Mouse (Mus musculus) heart, embryonic 16.5 days (tissue): ENCODE data around the gene Ms4a6d. TPM values are rescaled to one million over a fixed set of nuclear protein-coding genes. Genes with fewer than 3 reads are reported as not detected.

Experiments
- ATAC-seq: fragments of 200-750 bp; cut with Nextera tagmentation; replicated peaks from 2 replicates; pipeline ENCODE4 v1.8.0; 2017; ENCODE audit warnings: moderate number of reproducible peaks; ENCODE audit not compliant: insufficient read depth, low FRiP score; ENCODE audit errors: extremely low read depth
- H3K27ac ChIP-seq: fragments of 300-500 bp; sonication (generic); 2 replicates; pipeline ENCODE4 v1.5.1; 2014; ENCODE audit warnings: mild to moderate bottlenecking, low read length, control low read depth, moderate library complexity
- H3K27me3 ChIP-seq: fragments of 300-500 bp; sonication (generic); 2 replicates; pipeline ENCODE4 v1.6.1; 2014; ENCODE audit warnings: low read length, mixed read lengths; ENCODE audit not compliant: control insufficient read depth, insufficient read depth
- H3K36me3 ChIP-seq: fragments of 300-500 bp; sonication (generic); 2 replicates; pipeline ENCODE4 v1.6.1; 2014; ENCODE audit not compliant: control insufficient read depth, insufficient read depth
- H3K4me1 ChIP-seq: fragments of 300-500 bp; sonication (generic); 2 replicates; pipeline ENCODE4 v1.6.1; 2014; ENCODE audit warnings: low read length, mixed read lengths; ENCODE audit not compliant: control insufficient read depth, insufficient read depth
- H3K4me2 ChIP-seq: fragments of 300-500 bp; sonication (generic); 2 replicates; pipeline ENCODE4 v1.6.1; 2014; ENCODE audit warnings: low read depth, mild to moderate bottlenecking, control low read depth, low read length
- H3K4me3 ChIP-seq: fragments of 300-500 bp; sonication (generic); 2 replicates; pipeline ENCODE4 v1.5.1; 2014; ENCODE audit warnings: mild to moderate bottlenecking, control low read depth, low read length
- H3K9ac ChIP-seq: fragments of 300-500 bp; sonication (generic); 2 replicates; pipeline ENCODE4 v1.6.1; 2014; ENCODE audit warnings: low read length, control low read depth
- H3K9me3 ChIP-seq: fragments of 300-500 bp; sonication (generic); replicated peaks from 2 replicates; pipeline ENCODE4 v1.6.1; 2016; ENCODE audit warnings: low read length; ENCODE audit not compliant: control insufficient read depth
- WGBS: fragments of 180-500 bp; shearing (Covaris S2); extraction: QIAGEN DNeasy Blood & Tissue Kit; methylation state at CpG from one replicate; pipeline ENCODE4 v1.1.7; 2014; 5-methylcytosine and 5-hydroxymethylcytosine counted together
- polyA plus RNA-seq: library from polyadenylated mRNA; unstranded; fragments of >200 nt; fragmentation: Nextera tagmentation; extraction: Ambion mirVana; gene quantifications from 2 replicates; pipeline ENCODE4 v1.2.1, GENCODE M21; 2015

Gene Ms4a6d
- polyA plus RNA-seq, result 3.6 and 4.0 TPM in 2 replicates

DNA sequence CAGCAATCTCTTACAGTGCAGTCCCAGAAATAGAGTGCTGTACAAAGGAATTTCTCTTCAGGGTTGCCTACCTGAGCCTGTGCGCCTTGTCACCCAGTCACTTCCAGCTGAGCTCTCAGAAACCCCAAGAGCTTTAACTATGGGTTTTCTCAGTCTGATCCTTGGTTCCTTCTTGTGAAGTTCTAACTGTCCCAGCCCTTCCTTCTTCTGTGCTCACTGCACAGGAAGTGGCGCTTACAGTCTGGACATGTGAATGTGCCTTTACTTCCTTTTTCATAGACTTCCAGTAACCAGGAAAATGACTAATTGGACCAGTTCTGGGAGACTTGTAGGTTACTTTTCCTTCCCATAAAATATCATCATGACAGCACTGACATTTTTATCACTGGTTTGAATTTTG, at the start of gene Ms4a6d:
Gene Ms4a6d (minus strand): TSS at position 247 of the 400 bp plus-strand sequence.
- 75% methylated on average over 2 of the region's 2 CpGs for WGBS

GRCm38 (mm10) chr19:11649564-11649963, 44.9 kb upstream of the Ms4a6d start:
- Histone ChIP-seq H3K27ac (no peak overlapping the region), H3K27me3 (no peaks in the 10 kb centered on the region), H3K4me3 (no peak overlapping the region), H3K4me1 (no peaks in the 10 kb centered on the region), H3K9me3 (no peaks in the 10 kb centered on the region), H3K4me2 (no peak overlapping the region), H3K36me3 (no peaks in the 10 kb centered on the region), H3K9ac (no peak overlapping the region)
- ATAC-seq, result no peak
- 67% methylated on average over 4 of the region's 4 CpGs for WGBS

More for the DNA sequence above, at the start of gene Ms4a6d:
- Histone ChIP-seq H3K9ac (no peak within 1 kb of the TSS), H3K9me3 (no peaks in the 10 kb centered on the region), H3K36me3 (no peaks in the 10 kb centered on the region), H3K27me3 (no peaks in the 10 kb centered on the region), H3K4me1 (no peaks in the 10 kb centered on the region), H3K27ac (no peak within 1 kb of the TSS), H3K4me2 (no peak within 1 kb of the TSS), H3K4me3 (no peak within 1 kb of the TSS)
- ATAC-seq, result no peak

- H3K9me3 ChIP-seq, result no peaks in the 10 kb centered on the region
- H3K4me2 ChIP-seq, result no peak overlapping the region
- no peaks in the 10 kb centered on the region for H3K4me1 ChIP-seq
- H3K4me3 ChIP-seq, result no peak overlapping the region
- H3K36me3 ChIP-seq, result no peaks in the 10 kb centered on the region
- ATAC-seq, result no peak
- no peaks in the 10 kb centered on the region for H3K27me3 ChIP-seq
- H3K27ac ChIP-seq, result no peak overlapping the region
- no peak overlapping the region for H3K9ac ChIP-seq
- 69% methylated on average over 3 of the region's 3 CpGs for WGBS
These were observed 41.5 kb upstream of the Ms4a6d start for GRCm38 (mm10) chr19:11646166-11646565.

DNA sequence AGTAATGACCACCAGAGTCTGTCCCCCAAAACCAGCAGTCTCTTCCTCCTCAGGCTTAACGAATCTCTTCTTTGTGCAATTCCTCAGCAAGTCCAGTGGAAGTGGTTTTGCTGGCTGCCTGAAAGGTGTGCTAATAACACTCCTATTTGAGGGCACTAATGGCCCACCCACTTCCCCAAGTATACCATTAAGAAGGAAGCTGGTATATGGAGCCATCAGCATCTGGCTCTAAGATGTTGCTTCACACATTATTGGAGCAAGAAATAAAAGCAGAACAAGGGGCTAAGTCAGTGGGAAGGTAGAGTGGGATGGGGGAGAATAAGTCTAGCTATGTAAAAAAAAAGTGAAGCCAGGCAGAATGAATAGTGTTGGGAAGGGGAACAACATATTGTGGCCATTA, 36.1 kb upstream of the Ms4a6d start, which contains the start of gene Ms4a3:
Gene Ms4a3 (minus strand): TSS at position 120 of the 400 bp plus-strand sequence.
- H3K4me3 ChIP-seq, result no peak within 1 kb of the TSS
- H3K27me3 ChIP-seq, result no peaks in the 10 kb centered on the region
- no peak for ATAC-seq
- no peak within 1 kb of the TSS for H3K27ac ChIP-seq
- no peaks in the 10 kb centered on the region for H3K36me3 ChIP-seq
- H3K9me3 ChIP-seq, result no peaks in the 10 kb centered on the region
- no peak within 1 kb of the TSS for H3K4me2 ChIP-seq
- H3K4me1 ChIP-seq, result no peaks in the 10 kb centered on the region
- no peak within 1 kb of the TSS for H3K9ac ChIP-seq
- WGBS, result 43% methylated on average over 1 of the region's 1 CpGs

DNA sequence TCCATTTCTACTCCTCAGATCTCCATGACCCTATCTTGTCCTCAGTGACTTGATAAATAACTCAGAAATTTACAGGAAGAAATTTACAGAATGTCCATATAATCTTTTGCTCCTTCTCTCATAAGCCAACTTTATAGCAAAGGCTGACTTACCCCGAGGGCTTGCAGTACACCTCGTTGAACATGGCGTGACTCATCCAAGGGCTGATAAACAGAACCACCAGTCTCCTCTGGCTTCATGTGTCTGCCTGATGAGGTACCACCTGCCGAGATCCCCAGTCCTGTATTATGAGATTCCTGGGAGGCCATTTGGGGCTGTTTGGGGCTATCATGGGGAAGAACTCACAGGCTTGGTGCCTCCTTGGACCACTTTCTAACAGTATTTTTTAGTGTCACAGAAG, 34.4 kb upstream of the Ms4a6d start:
- H3K4me3 ChIP-seq, result no peak overlapping the region
- H3K4me2 ChIP-seq, result no peak overlapping the region
- no peak overlapping the region for H3K9ac ChIP-seq
- no peak overlapping the region for H3K27ac ChIP-seq
- WGBS, result 53% methylated on average over 4 of the region's 4 CpGs
- H3K36me3 ChIP-seq, result no peaks in the 10 kb centered on the region
- no peak for ATAC-seq
- H3K4me1 ChIP-seq, result no peaks in the 10 kb centered on the region
- no peaks in the 10 kb centered on the region for H3K9me3 ChIP-seq
- no peaks in the 10 kb centered on the region for H3K27me3 ChIP-seq

GRCm38 (mm10) chr19:11635572-11635971, 30.9 kb upstream of the Ms4a6d start:
- Histone ChIP-seq H3K4me1 (no peaks in the 10 kb centered on the region), H3K4me3 (no peak overlapping the region), H3K27ac (no peak overlapping the region), H3K36me3 (no peaks in the 10 kb centered on the region), H3K9me3 (no peaks in the 10 kb centered on the region), H3K27me3 (no peaks in the 10 kb centered on the region), H3K9ac (no peak overlapping the region), H3K4me2 (no peak overlapping the region)
- 39% methylated on average over 5 of the region's 5 CpGs for WGBS
- ATAC-seq, result no peak

- H3K9me3 ChIP-seq, result no peaks in the 10 kb centered on the region
- no peak overlapping the region for H3K4me3 ChIP-seq
- H3K27ac ChIP-seq, result no peak overlapping the region
- 73% methylated on average over 2 of the region's 2 CpGs for WGBS
- ATAC-seq, result no peak
- H3K4me2 ChIP-seq, result no peak overlapping the region
- H3K9ac ChIP-seq, result no peak overlapping the region
- H3K36me3 ChIP-seq, result no peaks in the 10 kb centered on the region
- H3K4me1 ChIP-seq, result no peaks in the 10 kb centered on the region
- no peaks in the 10 kb centered on the region for H3K27me3 ChIP-seq
These were observed 29.7 kb upstream of the Ms4a6d start for GRCm38 (mm10) chr19:11634330-11634729.

- H3K4me2 ChIP-seq, result no peak overlapping the region
- H3K27ac ChIP-seq, result no peak overlapping the region
- no peaks in the 10 kb centered on the region for H3K4me1 ChIP-seq
- 77% methylated on average over 1 of the region's 1 CpGs for WGBS
- H3K27me3 ChIP-seq, result no peaks in the 10 kb centered on the region
- no peak overlapping the region for H3K4me3 ChIP-seq
- H3K9ac ChIP-seq, result no peak overlapping the region
- ATAC-seq, result no peak
- no peaks in the 10 kb centered on the region for H3K36me3 ChIP-seq
- no peaks in the 10 kb centered on the region for H3K9me3 ChIP-seq
These were observed 29.1 kb upstream of the Ms4a6d start for GRCm38 (mm10) chr19:11633732-11634131.

DNA sequence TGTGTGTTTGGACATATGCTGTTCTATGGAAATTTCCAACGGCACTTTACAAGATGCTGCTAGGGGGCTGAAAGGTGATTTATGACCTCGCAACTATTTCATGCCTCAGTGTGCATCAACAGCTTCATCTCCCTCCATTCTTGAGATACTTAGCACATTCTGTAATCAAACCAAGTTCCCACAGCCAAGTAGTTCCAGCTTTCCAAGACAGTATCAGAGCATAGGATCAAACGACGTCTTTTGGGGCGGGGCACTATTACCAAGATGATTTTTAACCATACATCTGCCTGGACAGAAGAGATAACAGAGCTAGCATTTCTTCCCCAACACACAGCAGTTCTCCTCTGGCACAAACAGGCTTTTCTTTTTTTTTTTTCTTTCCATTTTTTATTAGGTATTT, 20.6 kb upstream of the Ms4a6d start:
- H3K27ac ChIP-seq, result no peak overlapping the region
- H3K9me3 ChIP-seq, result no peaks in the 10 kb centered on the region
- no peaks in the 10 kb centered on the region for H3K36me3 ChIP-seq
- no peak overlapping the region for H3K4me2 ChIP-seq
- no peaks in the 10 kb centered on the region for H3K27me3 ChIP-seq
- ATAC-seq, result no peak
- H3K4me1 ChIP-seq, result no peaks in the 10 kb centered on the region
- H3K4me3 ChIP-seq, result no peak overlapping the region
- no peak overlapping the region for H3K9ac ChIP-seq
- WGBS, result 69% methylated on average over 5 of the region's 5 CpGs

GRCm38 (mm10) chr19:11624800-11625199, 20.2 kb upstream of the Ms4a6d start:
- no peak overlapping the region for H3K27ac ChIP-seq
- no peaks in the 10 kb centered on the region for H3K27me3 ChIP-seq
- no peak overlapping the region for H3K4me2 ChIP-seq
- no peaks in the 10 kb centered on the region for H3K9me3 ChIP-seq
- H3K36me3 ChIP-seq, result no peaks in the 10 kb centered on the region
- H3K9ac ChIP-seq, result no peak overlapping the region
- no peak overlapping the region for H3K4me3 ChIP-seq
- ATAC-seq, result no peak
- H3K4me1 ChIP-seq, result no peaks in the 10 kb centered on the region
